Mouse (Mus musculus) telencephalon, adult 2 months (tissue): ENCODE measurements at regions not wholly inside any gene's neighbourhood (a gene's known extent, or its start where the extent isn't known, plus 50 kb on each side); places are given as distances from the start of the nearest gene placed in this dataset.

Source experiments
- DNase-seq: peaks from one replicate; pipeline ENCODE4 v3.0.0-alpha.2; 2011; ENCODE audit warnings: low read depth, low spot score

- DNase-seq, result no peak
These were observed 253.2 kb upstream of the Gm5148 start for GRCm38 (mm10) chr3:37977453-37977852.

- no peak for DNase-seq
These were observed 252.3 kb upstream of the Gm5148 start for GRCm38 (mm10) chr3:37976566-37976965.

- DNase-seq, result no peak
These were observed 251.0 kb upstream of the Gm5148 start for GRCm38 (mm10) chr3:37975194-37975756.

- no peak for DNase-seq
These were observed 248.6 kb upstream of the Gm5148 start for GRCm38 (mm10) chr3:37972931-37973330.

- DNase-seq, result no peak
These were observed 246.9 kb upstream of the Gm5148 start for GRCm38 (mm10) chr3:37971240-37971639.

- DNase-seq, result no peak
These were observed 244.4 kb upstream of the Gm5148 start for GRCm38 (mm10) chr3:37968654-37969053.

GRCm38 (mm10) chr3:37965221-37965620 is 240.9 kb upstream of the Gm5148 start:
- no peak for DNase-seq

GRCm38 (mm10) chr3:37964083-37964482 is 239.8 kb upstream of the Gm5148 start:
- DNase-seq, result peak; percentile 27

- no peak for DNase-seq
These were observed 238.5 kb upstream of the Gm5148 start for GRCm38 (mm10) chr3:37962811-37963210.

GRCm38 (mm10) chr3:37962043-37962810 is 237.9 kb upstream of the Gm5148 start:
- no peak for DNase-seq

- no peak for DNase-seq
These were observed 234.2 kb upstream of the Gm5148 start for GRCm38 (mm10) chr3:37958361-37958978.

GRCm38 (mm10) chr3:37956543-37956942 is 232.3 kb upstream of the Gm5148 start:
- DNase-seq, result no peak

GRCm38 (mm10) chr3:37952891-37953290 is 228.6 kb upstream of the Gm5148 start:
- DNase-seq, result no peak

GRCm38 (mm10) chr3:37952251-37952650 is 228.0 kb upstream of the Gm5148 start:
- DNase-seq, result no peak

GRCm38 (mm10) chr3:37943661-37944060 is 219.4 kb upstream of the Gm5148 start:
- DNase-seq, result no peak

GRCm38 (mm10) chr3:37940016-37940415 is 215.7 kb upstream of the Gm5148 start:
- no peak for DNase-seq

- DNase-seq, result no peak
These were observed 214.6 kb upstream of the Gm5148 start for GRCm38 (mm10) chr3:37938870-37939269.

- no peak for DNase-seq
These were observed 213.9 kb upstream of the Gm5148 start for GRCm38 (mm10) chr3:37938284-37938596.

GRCm38 (mm10) chr3:37937381-37938283 is 213.3 kb upstream of the Gm5148 start:
- DNase-seq, result no peak

GRCm38 (mm10) chr3:37936251-37936931 is 212.1 kb upstream of the Gm5148 start:
- no peak for DNase-seq

- no peak for DNase-seq
These were observed 210.8 kb upstream of the Gm5148 start for GRCm38 (mm10) chr3:37934905-37935708.
